Mouse (Mus musculus): Measurements from ENCODE around the gene Lrig1. TPM values are rescaled to one million over a fixed set of nuclear protein-coding genes. Genes with fewer than 3 reads are reported as not detected.
A peak's percentile ranks its signal among the peaks of the same experiment; 100 is the strongest.

Gene Lrig1
- polyA plus RNA-seq, 1 experiment from 2014 or later: 8.0 TPM

GRCm38 (mm10) chr6:94715645-94715940 lies 15.6 kb upstream of the Lrig1 start:
- H3K9ac ChIP-seq: no peak overlapping the region

GRCm38 (mm10) chr6:94714815-94715644 lies 15.1 kb upstream of the Lrig1 start:
- no peak overlapping the region for H3K4me2 ChIP-seq
- no peak overlapping the region for H3K9ac ChIP-seq
- H3K9me3 ChIP-seq (replicated peaks): no peaks in the 10 kb centered on the region
- H3K27ac ChIP-seq: no peak overlapping the region
- H3K27me3 ChIP-seq: no peaks in the 10 kb centered on the region
- WGBS: 70% methylated on average over 13 of the region's 13 CpGs
- 0 out of 2 replicates have a peak, but pooled peaks cover 5% of the 10 kb centered on the region for H3K4me1 ChIP-seq (replicated peaks)
- H3K4me3 ChIP-seq: no peak overlapping the region
- H3K36me3 ChIP-seq: no peaks in the 10 kb centered on the region
- ATAC-seq (replicated peaks; ENCODE audit: insufficient number of reproducible peaks, insufficient read depth, low FRiP score, low read depth): no peak

More at GRCm38 (mm10) chr6:94715645-94715940, 15.6 kb upstream of the Lrig1 start:
- Histone ChIP-seq H3K4me2 (no peak overlapping the region), H3K27ac (no peak overlapping the region), H3K36me3 (no peaks in the 10 kb centered on the region), H3K4me1 (replicated peaks) (0 out of 2 replicates have a peak, but pooled peaks cover 5% of the 10 kb centered on the region), H3K9me3 (replicated peaks) (no peaks in the 10 kb centered on the region), H3K4me3 (no peak overlapping the region), H3K27me3 (no peaks in the 10 kb centered on the region)
- 60% methylated on average over 4 of the region's 4 CpGs for whole genome bisulfite sequencing
- ATAC-seq (replicated peaks; ENCODE audit: insufficient number of reproducible peaks, insufficient read depth, low FRiP score, low read depth): no peak

GRCm38 (mm10) chr6:94709832-94710231 lies 9.9 kb upstream of the Lrig1 start:
- 43% methylated on average over 3 of the region's 3 CpGs for WGBS
- ATAC-seq (replicated peaks; ENCODE audit: insufficient number of reproducible peaks, insufficient read depth, low FRiP score, low read depth): no peak
- Histone ChIP-seq H3K4me2 (no peak overlapping the region), H3K4me1 (replicated peaks) (no peaks in the 10 kb centered on the region), H3K27me3 (no peaks in the 10 kb centered on the region), H3K27ac (no peak overlapping the region), H3K36me3 (no peaks in the 10 kb centered on the region), H3K9ac (no peak overlapping the region), H3K4me3 (no peak overlapping the region), H3K9me3 (replicated peaks) (no peaks in the 10 kb centered on the region)

- no peak overlapping the region for H3K4me3 ChIP-seq
- no peaks in the 10 kb centered on the region for H3K36me3 ChIP-seq
- no peaks in the 10 kb centered on the region for H3K4me1 ChIP-seq (replicated peaks)
- H3K9me3 ChIP-seq (replicated peaks): no peaks in the 10 kb centered on the region
- WGBS: 82% methylated on average over 1 of the region's 1 CpGs
- H3K4me2 ChIP-seq: no peak overlapping the region
- no peak for ATAC-seq (replicated peaks; ENCODE audit: insufficient number of reproducible peaks, insufficient read depth, low FRiP score, low read depth)
- H3K27me3 ChIP-seq: no peaks in the 10 kb centered on the region
- no peak overlapping the region for H3K9ac ChIP-seq
- H3K27ac ChIP-seq: no peak overlapping the region
Measured at GRCm38 (mm10) chr6:94709150-94709549, 9.2 kb upstream of the Lrig1 start.

GRCm38 (mm10) chr6:94707254-94707653 lies 7.3 kb upstream of the Lrig1 start:
- ATAC-seq (replicated peaks; ENCODE audit: insufficient number of reproducible peaks, insufficient read depth, low FRiP score, low read depth): no peak
- H3K9ac ChIP-seq: no peak overlapping the region
- 79% methylated on average over 5 of the region's 5 CpGs for WGBS

GRCm38 (mm10) chr6:94705931-94706330 lies 6.0 kb upstream of the Lrig1 start:
- Histone ChIP-seq H3K4me2 (no peak overlapping the region), H3K27me3 (no peaks in the 10 kb centered on the region), H3K4me1 (replicated peaks) (peaks cover 8% of the 10 kb centered on the region), H3K9ac (no peak overlapping the region), H3K9me3 (replicated peaks) (no peaks in the 10 kb centered on the region), H3K4me3 (no peak overlapping the region), H3K27ac (no peak overlapping the region), H3K36me3 (no peaks in the 10 kb centered on the region)
- 58% methylated on average over 1 of the region's 1 CpGs for WGBS
- no peak for ATAC-seq (replicated peaks; ENCODE audit: insufficient number of reproducible peaks, insufficient read depth, low FRiP score, low read depth)

More at GRCm38 (mm10) chr6:94707254-94707653, 7.3 kb upstream of the Lrig1 start:
- Histone ChIP-seq H3K27me3 (no peaks in the 10 kb centered on the region), H3K27ac (no peak overlapping the region), H3K4me2 (no peak overlapping the region), H3K9me3 (replicated peaks) (no peaks in the 10 kb centered on the region), H3K36me3 (no peaks in the 10 kb centered on the region), H3K4me1 (replicated peaks) (no peaks in the 10 kb centered on the region; the same call in 1 of the 2 replicates), H3K4me3 (no peak overlapping the region)

- H3K27ac ChIP-seq: no peak overlapping the region
- no peak overlapping the region for H3K4me2 ChIP-seq
- no peak overlapping the region for H3K9ac ChIP-seq
- peaks cover 16% of the 10 kb centered on the region for H3K4me1 ChIP-seq (replicated peaks)
- no peaks in the 10 kb centered on the region for H3K27me3 ChIP-seq
- no peaks in the 10 kb centered on the region for H3K36me3 ChIP-seq
- H3K4me3 ChIP-seq: no peak overlapping the region
- no peaks in the 10 kb centered on the region for H3K9me3 ChIP-seq (replicated peaks)
- no peak for ATAC-seq (replicated peaks; ENCODE audit: insufficient number of reproducible peaks, insufficient read depth, low FRiP score, low read depth)
- 79% methylated on average over 6 of the region's 6 CpGs for WGBS
Measured at GRCm38 (mm10) chr6:94702993-94703392, 3.0 kb upstream of the Lrig1 start.

- Histone ChIP-seq H3K4me3 (peak overlapping the region; percentile 73), H3K9ac (no peak overlapping the region), H3K4me2 (peak overlapping the region; percentile 85), H3K36me3 (no peaks in the 10 kb centered on the region), H3K4me1 (replicated peaks) (peaks cover 33% of the 10 kb centered on the region), H3K27me3 (no peaks in the 10 kb centered on the region), H3K9me3 (replicated peaks) (no peaks in the 10 kb centered on the region), H3K27ac (peak overlapping the region; percentile 84)
- 2% methylated on average over 18 of the region's 18 CpGs for WGBS
- no peak for ATAC-seq (replicated peaks; ENCODE audit: insufficient number of reproducible peaks, insufficient read depth, low FRiP score, low read depth)
Measured at GRCm38 (mm10) chr6:94701071-94701470, 1.1 kb upstream of the Lrig1 start.

- no peaks in the 10 kb centered on the region for H3K27me3 ChIP-seq
- no peaks in the 10 kb centered on the region for H3K9me3 ChIP-seq (replicated peaks)
- peaks cover 38% of the 10 kb centered on the region for H3K4me1 ChIP-seq (replicated peaks)
- H3K27ac ChIP-seq: peak overlapping the region; percentile 84
- H3K4me3 ChIP-seq: peak overlapping the region; percentile 73
- H3K9ac ChIP-seq: peak overlapping the region; percentile 11; the same call in 1 of the 2 replicates
- no peaks in the 10 kb centered on the region for H3K36me3 ChIP-seq
- peak overlapping the region; percentile 85 for H3K4me2 ChIP-seq
- WGBS: 0% methylated on average over 8 of the region's 8 CpGs
- ATAC-seq (replicated peaks; ENCODE audit: insufficient number of reproducible peaks, insufficient read depth, low FRiP score, low read depth): 0 out of 2 replicates have a peak, but pooled peaks have one; percentile 29
Measured at GRCm38 (mm10) chr6:94700612-94701011, 654 bp upstream of the Lrig1 start.

- under 1% methylated on average over 94 of the region's 95 CpGs for WGBS
- Histone ChIP-seq H3K4me3 (peak overlapping the region; percentile 73), H3K27ac (peak overlapping the region; percentile 88), H3K9me3 (replicated peaks) (no peaks in the 10 kb centered on the region), H3K9ac (peak overlapping the region; percentile 88), H3K4me2 (peak overlapping the region; percentile 85), H3K4me1 (replicated peaks) (peaks cover 50% of the 10 kb centered on the region), H3K27me3 (no peaks in the 10 kb centered on the region), H3K36me3 (no peaks in the 10 kb centered on the region)
- ATAC-seq (replicated peaks; ENCODE audit: insufficient number of reproducible peaks, insufficient read depth, low FRiP score, low read depth): peak; percentile 27
Measured at GRCm38 (mm10) chr6:94699173-94699987, 578 bp downstream of the Lrig1 start.

GRCm38 (mm10) chr6:94698509-94699172 lies 1.3 kb downstream of the Lrig1 start:
- 8% methylated on average over 11 of the region's 11 CpGs for WGBS
- H3K36me3 ChIP-seq: no peaks in the 10 kb centered on the region
- peak overlapping the region; percentile 73 for H3K4me3 ChIP-seq
- peaks cover 52% of the 10 kb centered on the region for H3K4me1 ChIP-seq (replicated peaks)
- no peaks in the 10 kb centered on the region for H3K27me3 ChIP-seq
- peak overlapping the region; percentile 88 for H3K9ac ChIP-seq
- peak overlapping the region; percentile 88 for H3K27ac ChIP-seq
- H3K4me2 ChIP-seq: peak overlapping the region; percentile 85
- no peak for ATAC-seq (replicated peaks; ENCODE audit: insufficient number of reproducible peaks, insufficient read depth, low FRiP score, low read depth)
- no peaks in the 10 kb centered on the region for H3K9me3 ChIP-seq (replicated peaks)
